9 mouse cellular contexts compared by ENCODE assay signal in the genomic region with DNA sequence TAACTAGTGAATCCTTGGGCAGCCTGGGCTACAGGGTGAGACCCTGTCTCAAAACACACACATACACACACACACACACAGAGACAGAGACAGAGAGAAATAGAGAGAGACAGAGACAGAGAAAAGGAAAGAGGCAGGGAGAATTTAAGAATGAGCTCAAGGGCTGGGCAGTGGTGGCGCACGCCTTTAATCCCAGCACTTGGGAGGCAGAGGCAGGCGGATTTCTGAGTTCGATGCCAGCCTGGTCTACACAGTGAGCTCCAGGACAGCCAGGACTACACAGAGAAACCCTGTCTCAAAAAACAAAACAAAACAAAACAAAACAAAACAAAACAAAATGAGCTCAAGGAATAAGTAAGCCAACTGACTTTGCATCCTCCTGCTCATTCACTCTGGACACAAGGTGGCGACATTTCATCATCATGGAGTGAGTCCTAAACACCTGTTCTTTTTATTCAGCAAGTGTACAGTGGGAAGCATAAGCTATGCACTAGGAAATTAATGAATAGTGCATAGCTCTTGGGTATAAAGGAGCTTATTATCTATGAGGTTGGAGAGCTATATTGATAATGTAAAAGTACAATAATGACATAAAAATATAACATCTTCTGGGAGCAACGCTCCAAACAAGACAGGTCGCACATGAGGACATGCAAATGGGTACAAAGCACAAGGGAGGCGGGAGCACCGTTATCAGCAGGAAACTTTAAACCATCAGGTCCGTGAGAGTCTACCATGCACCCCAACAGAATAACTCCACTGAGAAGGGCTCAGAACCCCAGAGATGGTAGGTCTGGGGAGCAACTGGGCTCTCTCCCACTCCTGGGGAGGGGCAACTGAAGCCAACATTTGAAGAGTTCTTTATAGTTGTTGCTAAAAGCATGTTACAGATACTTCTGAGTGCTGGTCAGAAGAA. TPM values are rescaled to one million over a fixed set of nuclear protein-coding genes. Genes with fewer than 3 reads are reported as not detected.
DNase-seq lines count a peak whose midpoint lies in the region; ATAC-seq lines count a peak whose summit lies in the region.
"Had no signal": no experiment of that assay in that cellular context is flagged by ENCODE, and none has a peak within 500 bp of the region (broad histone marks: within the 10 kb centered on the region; RNA-seq: fewer than 3 reads in every experiment).

No protein-coding gene starts in this region.

- no peaks in the 10 kb centered on the region for H3K36me3 ChIP-seq in forebrain, embryonic 15.5 days

- no peak for DNase-seq in frontal cortex, postnatal 10 days (ENCODE audit: low spot score in 2 of 2)
- peak; percentile 67 for DNase-seq in A20 (ENCODE audit: low read depth, low spot score)
- DNase-seq in c-Kit-positive CD71-positive TER-119-positive erythroid progenitor cells, embryonic 14.5 days (ENCODE audit: low spot score) = peak; percentile 19
- peak; percentile 59 for DNase-seq in kidney, adult 9 months
- peak; percentile 71 for DNase-seq in lung, postnatal 36 days
- peak; percentile 54 for DNase-seq in right cerebral cortex, postnatal 14 days

- peaks cover 7% of the 10 kb centered on the region for H3K4me1 ChIP-seq in forebrain, embryonic 15.5 days

- no peaks in the 10 kb centered on the region for H3K27me3 ChIP-seq in forebrain, embryonic 15.5 days

- WGBS in forebrain, embryonic 15.5 days = 72% methylated on average over 10 of the region's 10 CpGs

- H3K4me2 ChIP-seq in forebrain, embryonic 15.5 days (replicated peaks) = no peak overlapping the region

- ATAC-seq in frontal cortex, adult (ENCODE audit: low TSS enrichment) = peak; percentile 86
- ATAC-seq in forebrain, embryonic 15.5 days (replicated peaks) = peak; percentile 87

- no peak overlapping the region for H3K27ac ChIP-seq in forebrain, embryonic 15.5 days (replicated peaks)

- no peaks in the 10 kb centered on the region for H3K9me3 ChIP-seq in forebrain, embryonic 15.5 days

- H3K4me3 ChIP-seq in forebrain, embryonic 15.5 days = no peak overlapping the region

- H3K9ac ChIP-seq in forebrain, embryonic 15.5 days (replicated peaks) = no peak overlapping the region

RNA-seq across cellular contexts. Expression of a gene that starts 36.0 kb away (rescaled TPM):
- 9.9 and 10.8 TPM in 2 replicates for polyA plus RNA-seq in forebrain, embryonic 15.5 days (2015; fragmentation: Nextera tagmentation; extraction: Ambion mirVana)

RNA-seq across cellular contexts. Expression of a gene that starts 40.9 kb away (rescaled TPM):
- polyA plus RNA-seq in forebrain, embryonic 15.5 days (2015; fragmentation: Nextera tagmentation; extraction: Ambion mirVana) = 89.7 and 90.5 TPM in 2 replicates

RNA-seq across cellular contexts. Expression of a gene that starts 47.4 kb away (rescaled TPM):
- not detected in 2 replicates for polyA plus RNA-seq in forebrain, embryonic 15.5 days (2015; fragmentation: Nextera tagmentation; extraction: Ambion mirVana)
- polyA plus RNA-seq: heart, embryonic 16.5 days had no signal

Comparison
In these comparisons a context has a peak if more than half of its experiments do, and no peak if none do; other contexts are left out.
1. DNase-seq: peak in A20 (single experiment), c-Kit-positive CD71-positive TER-119-positive erythroid progenitor cells, embryonic 14.5 days (single experiment), kidney, adult 9 months (single experiment), lung, postnatal 36 days (single experiment) and right cerebral cortex, postnatal 14 days (single experiment); none in frontal cortex, postnatal 10 days (0 of 2).